Mouse (Mus musculus) stomach, postnatal 0 days (tissue): ENCODE results near the gene Slc5a10. TPM values are rescaled to one million over a fixed set of nuclear protein-coding genes. Genes with fewer than 3 reads are reported as not detected.
A peak's percentile ranks its signal among the peaks of the same experiment; 100 is the strongest.

Experiments
- ATAC-seq: fragments of 200-750 bp; cut with Nextera tagmentation; 2 replicates; pipeline ENCODE4 v1.8.0; 2017; ENCODE audit not compliant: low FRiP score, low TSS enrichment
- DNase-seq: peaks from one replicate; pipeline ENCODE4 v3.0.0-alpha.2; 2016; ENCODE audit warnings: low spot score
- H3K27ac ChIP-seq: fragments of 300-500 bp; sonication (generic); replicated peaks from 2 replicates; pipeline ENCODE4 v1.5.1; 2014; ENCODE audit warnings: mild to moderate bottlenecking, control low read depth
- H3K27me3 ChIP-seq: fragments of 300-500 bp; sonication (generic); 2 replicates; pipeline ENCODE4 v1.6.1; 2014; ENCODE audit warnings: low read length; ENCODE audit not compliant: control insufficient read depth, insufficient read depth
- H3K36me3 ChIP-seq: fragments of 300-500 bp; sonication (generic); 2 replicates; pipeline ENCODE4 v1.6.1; 2014; ENCODE audit warnings: low read length, mixed read lengths; ENCODE audit not compliant: control insufficient read depth, insufficient read depth
- H3K4me1 ChIP-seq: fragments of 300-500 bp; sonication (generic); replicated peaks from 2 replicates; pipeline ENCODE4 v1.6.1; 2014; ENCODE audit warnings: antibody characterized with exemption; ENCODE audit not compliant: control insufficient read depth, insufficient read depth
- H3K4me2 ChIP-seq: fragments of 300-500 bp; sonication (generic); replicated peaks from 2 replicates; pipeline ENCODE4 v1.6.1; 2014; ENCODE audit warnings: low read depth, mild to moderate bottlenecking, control low read depth, moderate library complexity
- H3K4me3 ChIP-seq: fragments of 300-500 bp; sonication (generic); 2 replicates; pipeline ENCODE4 v1.5.1; 2014; ENCODE audit warnings: low read depth, low read length, control low read depth
- H3K9ac ChIP-seq: fragments of 300-500 bp; sonication (generic); 2 replicates; pipeline ENCODE4 v1.6.1; 2014; ENCODE audit warnings: mild to moderate bottlenecking, low read length, control low read depth, mixed read lengths
- H3K9me3 ChIP-seq: fragments of 300-500 bp; sonication (generic); 2 replicates; pipeline ENCODE4 v1.6.1; 2016; ENCODE audit warnings: low read length; ENCODE audit not compliant: control insufficient read depth
- CTCF ChIP-seq: IDR thresholded peaks from 2 replicates; pipeline ENCODE4 v1.5.1; 2016; ENCODE audit warnings: antibody characterized with exemption, low read depth, mild to moderate bottlenecking, moderate library complexity
- EP300 ChIP-seq: optimal IDR thresholded peaks from 2 replicates; pipeline ENCODE3; 2016; ENCODE audit warnings: antibody characterized with exemption
- WGBS: fragments of 180-500 bp; shearing (Covaris S2); extraction: QIAGEN DNeasy Blood & Tissue Kit; methylation state at CpG from one replicate; pipeline ENCODE4 v1.1.7; 2014; 5-methylcytosine and 5-hydroxymethylcytosine counted together
- polyA plus RNA-seq: library from polyadenylated mRNA; unstranded; fragments of >200 nt; fragmentation: Nextera tagmentation; extraction: Ambion mirVana; gene quantifications from 2 replicates; pipeline ENCODE4 v1.2.1, GENCODE M21; 2015

The Slc5a10 gene
- polyA plus RNA-seq, 1 experiment from 2014 or later = not detected

DNA sequence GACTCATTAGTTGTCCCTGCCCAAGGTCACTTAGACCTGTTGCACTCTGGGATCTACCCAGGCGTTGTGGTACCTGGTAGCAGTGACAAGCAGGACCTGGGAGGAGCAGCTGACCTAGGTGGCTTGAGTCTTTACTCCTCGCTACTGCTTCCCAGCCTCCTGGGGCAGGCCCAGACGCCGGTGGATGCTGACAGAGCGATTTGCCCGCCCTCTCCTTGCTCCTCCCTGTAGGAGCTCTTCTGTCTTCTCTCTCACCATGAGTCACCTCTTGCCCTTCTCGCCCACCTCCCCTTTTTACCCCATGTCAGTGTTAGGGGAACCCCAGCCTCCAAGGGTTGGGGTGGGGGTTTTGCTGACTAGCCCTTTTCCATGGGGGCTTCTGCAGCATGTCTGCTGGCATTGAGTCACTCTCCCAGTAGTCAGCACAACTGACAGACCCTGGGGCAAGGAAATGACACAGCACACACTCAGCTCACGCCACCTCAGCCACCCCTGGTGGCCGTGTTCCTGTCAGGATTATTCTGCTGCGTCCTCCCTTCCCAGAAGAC is 33.6 kb downstream of the Slc5a10 start:
- Histone ChIP-seq H3K9ac (0 out of 2 replicates have a peak overlapping the region, but pooled peaks have one; percentile 13), H3K4me1 (peaks cover 5% of the 10 kb centered on the region; the same call in 1 of the 2 replicates), H3K36me3 (no peaks in the 10 kb centered on the region), H3K9me3 (no peaks in the 10 kb centered on the region), H3K4me2 (0 out of 2 replicates have a peak overlapping the region, but pooled peaks have one; percentile 11), H3K27ac (peak overlapping the region; percentile 53), H3K4me3 (no peak overlapping the region), H3K27me3 (no peaks in the 10 kb centered on the region; the same call in 1 of the 2 replicates)
- TF ChIP-seq EP300 = no peak
- TF ChIP-seq CTCF = peak; percentile 6; the same call in 1 of the 2 replicates
- 51% methylated on average over 10 of the region's 10 CpGs for WGBS
- ATAC-seq = no peak
- DNase-seq = no peak

GRCm38 (mm10) chr11:61686141-61686540 is 34.5 kb downstream of the Slc5a10 start:
- 0 out of 2 replicates have a peak overlapping the region, but pooled peaks have one; percentile 12 for H3K4me2 ChIP-seq
- peaks cover 5% of the 10 kb centered on the region; the same call in 1 of the 2 replicates for H3K4me1 ChIP-seq
- TF ChIP-seq CTCF (no peak), EP300 (no peak)
- 0 out of 2 replicates have a peak overlapping the region, but pooled peaks have one; percentile 13 for H3K27ac ChIP-seq
- no peaks in the 10 kb centered on the region for H3K9me3 ChIP-seq
- H3K36me3 ChIP-seq = no peaks in the 10 kb centered on the region
- WGBS = 30% methylated on average over 2 of the region's 2 CpGs
- H3K4me3 ChIP-seq = no peak overlapping the region
- H3K27me3 ChIP-seq = no peaks in the 10 kb centered on the region; the same call in 1 of the 2 replicates
- DNase-seq = no peak
- ATAC-seq = no peak
- no peak overlapping the region for H3K9ac ChIP-seq

- Histone ChIP-seq H3K4me2 (peak overlapping the region; percentile 63), H3K36me3 (no peaks in the 10 kb centered on the region), H3K4me1 (peaks cover 5% of the 10 kb centered on the region; the same call in 1 of the 2 replicates), H3K9me3 (no peaks in the 10 kb centered on the region), H3K27ac (no peak overlapping the region), H3K27me3 (no peaks in the 10 kb centered on the region; the same call in 1 of the 2 replicates), H3K9ac (peak overlapping the region; percentile 55), H3K4me3 (peak overlapping the region; percentile 48)
- DNase-seq (no peak), ATAC-seq (no peak)
- no peak for TF ChIP-seq CTCF
- no peak for TF ChIP-seq EP300
- WGBS = 69% methylated on average over 8 of the region's 8 CpGs
Observed at GRCm38 (mm10) chr11:61685119-61685725, 35.4 kb downstream of the Slc5a10 start.

DNA sequence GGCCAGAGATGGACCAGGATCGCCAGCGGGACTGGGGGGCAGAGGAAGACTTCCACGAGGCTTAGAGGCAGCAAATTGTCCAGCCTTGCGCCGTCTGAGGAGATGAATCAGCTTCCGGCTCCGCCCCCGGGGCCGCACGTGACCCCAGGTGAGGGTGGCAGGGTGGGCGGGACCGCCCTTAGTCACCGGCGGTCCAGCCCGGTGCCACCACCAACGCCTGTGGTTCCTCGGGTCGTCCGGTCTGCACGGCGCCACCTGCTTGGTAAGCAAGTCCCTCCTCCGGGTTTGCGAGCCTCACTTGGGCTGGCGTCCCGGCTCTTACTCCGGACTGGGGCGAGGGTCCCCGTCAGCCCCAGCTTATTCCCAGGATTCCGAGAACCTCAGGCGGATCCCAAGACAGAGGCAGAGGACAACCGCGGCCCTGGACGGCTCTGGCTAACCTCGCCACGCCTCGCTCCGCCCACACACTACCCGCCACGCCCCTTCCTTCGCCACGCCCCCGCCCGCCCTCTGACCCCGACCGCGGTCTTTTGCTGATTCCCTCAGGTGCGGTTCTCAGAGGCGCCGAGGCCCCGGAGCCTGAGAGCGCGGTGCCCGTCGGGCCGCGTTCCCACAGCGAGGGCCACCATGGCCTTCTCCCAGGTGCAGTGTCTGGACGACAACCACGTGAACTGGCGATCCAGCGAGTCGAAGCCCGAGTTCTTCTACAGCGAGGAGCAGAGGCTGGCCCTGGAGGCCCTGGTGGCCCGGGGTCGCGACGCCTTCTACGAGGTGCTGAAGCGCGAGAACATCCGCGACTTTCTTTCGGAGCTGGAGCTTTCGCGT is 36.5 kb downstream of the Slc5a10 start, which contains the start of gene Fam83g:
Gene Fam83g (plus strand): TSS at position 185 of the 825 bp plus-strand sequence.
- no peak for TF ChIP-seq EP300
- TF ChIP-seq CTCF = 0 out of 2 replicates have a peak, but pooled peaks have one; percentile 0
- Histone ChIP-seq H3K9me3 (no peaks in the 10 kb centered on the region), H3K36me3 (no peaks in the 10 kb centered on the region), H3K4me3 (peak within 1 kb of the TSS; percentile 48), H3K27ac (peak within 1 kb of the TSS; percentile 73; the same call in 1 of the 2 replicates), H3K4me2 (peak within 1 kb of the TSS; percentile 63), H3K9ac (peak within 1 kb of the TSS; percentile 55), H3K4me1 (peaks cover 5% of the 10 kb centered on the region; the same call in 1 of the 2 replicates), H3K27me3 (no peaks in the 10 kb centered on the region; the same call in 1 of the 2 replicates)
- WGBS = 3% methylated on average over 74 of the region's 76 CpGs
- peak; percentile 88 for ATAC-seq
- DNase-seq = peak; percentile 93

- no peak overlapping the region for H3K27ac ChIP-seq
- no peaks in the 10 kb centered on the region for H3K27me3 ChIP-seq
- DNase-seq (no peak), ATAC-seq (no peak)
- no peaks in the 10 kb centered on the region for H3K36me3 ChIP-seq
- H3K4me3 ChIP-seq = no peak overlapping the region
- H3K4me2 ChIP-seq = no peak overlapping the region
- H3K4me1 ChIP-seq = peaks cover 5% of the 10 kb centered on the region; the same call in 1 of the 2 replicates
- no peaks in the 10 kb centered on the region for H3K9me3 ChIP-seq
- 48% methylated on average over 4 of the region's 4 CpGs for WGBS
- TF ChIP-seq CTCF = no peak
- H3K9ac ChIP-seq = no peak overlapping the region
Observed at GRCm38 (mm10) chr11:61679091-61679866, 41.3 kb downstream of the Slc5a10 start.
